Mouse (Mus musculus) heart, adult 2 months (tissue): ENCODE data around the gene Aqp3. TPM values are rescaled to one million over a fixed set of nuclear protein-coding genes. Genes with fewer than 3 reads are reported as not detected.

Source experiments
- DNase-seq, 2 experiments: peaks; one replicate each; pipeline ENCODE4 v3.0.0; 2021
- H3K27ac ChIP-seq: fragments of 200-600 bp; 2 replicates; pipeline ENCODE4 v1.8.1; 2022
- H3K27me3 ChIP-seq: fragments of 200-500 bp; 2 replicates; pipeline ENCODE4 v1.6.1; 2012; ENCODE audit warnings: mild to moderate bottlenecking, low read length, inconsistent platforms, mixed read lengths; ENCODE audit not compliant: control insufficient read depth, insufficient read depth
- H3K36me3 ChIP-seq: fragments of 200-500 bp; 2 replicates; pipeline ENCODE4 v1.6.1; 2012; ENCODE audit warnings: low read length, inconsistent platforms; ENCODE audit not compliant: control insufficient read depth, insufficient read depth
- H3K4me1 ChIP-seq: fragments of 200-500 bp; 2 replicates; pipeline ENCODE4 v1.6.1; 2011; ENCODE audit warnings: low read length; ENCODE audit not compliant: control insufficient read depth, insufficient read depth
- H3K4me3 ChIP-seq: fragments of 200-600 bp; 2 replicates; pipeline ENCODE4 v1.8.1; 2022
- H3K79me2 ChIP-seq: fragments of 200-500 bp; replicated peaks from 2 replicates; pipeline ENCODE4 v1.6.1; 2012; ENCODE audit warnings: mild to moderate bottlenecking, inconsistent platforms, low read length, moderate library complexity, mixed read lengths; ENCODE audit not compliant: control insufficient read depth, insufficient read depth
- H3K9ac ChIP-seq: fragments of 200-500 bp; 2 replicates; pipeline ENCODE4 v1.6.1; 2012; ENCODE audit warnings: low read depth, mild to moderate bottlenecking, control low read depth, inconsistent platforms, low read length, mixed read lengths
- CTCF ChIP-seq: fragments of 200-600 bp; IDR thresholded peaks from 2 replicates; pipeline ENCODE4 v1.8.1; 2022; ENCODE audit warnings: antibody characterized with exemption, mild to moderate bottlenecking, moderate library complexity
- EP300 ChIP-seq: fragments of 200-500 bp; IDR thresholded peaks from 2 replicates; pipeline ENCODE4 v1.6.1; 2011; ENCODE audit warnings: low read depth, low read length, control low read depth; ENCODE audit not compliant: insufficient read depth
- POLR2A ChIP-seq: fragments of 200-500 bp; IDR thresholded peaks from 2 replicates; pipeline ENCODE4 v1.6.1; 2011; ENCODE audit warnings: mild to moderate bottlenecking, low read depth, low read length, control low read depth; ENCODE audit not compliant: insufficient read depth
- WGBS: fragments of 180-500 bp; shearing (Covaris S2); methylation state at CpG from one replicate; pipeline ENCODE4 v1.1.7; 2018; 5-methylcytosine and 5-hydroxymethylcytosine counted together
- intact Hi-C: fragments of 180-260 bp; cut with DNase I; formaldehyde crosslinking; loops from one replicate; pipeline ENCODE4 v1.15.1; 2025
- polyA plus RNA-seq: library from polyadenylated mRNA; depleted of rRNA; stranded (reverse); fragments of >200 nt; gene quantifications from 2 replicates; pipeline ENCODE4 v1.2.3, GENCODE M21; 2012
- total RNA-seq, 2 experiments: library from RNA; stranded (reverse); gene quantifications; 2 replicates each; pipeline ENCODE4 v1.2.3; 2021

Aqp3 gene
- total and polyA plus RNA-seq, 3 experiments = 4.2 TPM; not detected in 2

DNA sequence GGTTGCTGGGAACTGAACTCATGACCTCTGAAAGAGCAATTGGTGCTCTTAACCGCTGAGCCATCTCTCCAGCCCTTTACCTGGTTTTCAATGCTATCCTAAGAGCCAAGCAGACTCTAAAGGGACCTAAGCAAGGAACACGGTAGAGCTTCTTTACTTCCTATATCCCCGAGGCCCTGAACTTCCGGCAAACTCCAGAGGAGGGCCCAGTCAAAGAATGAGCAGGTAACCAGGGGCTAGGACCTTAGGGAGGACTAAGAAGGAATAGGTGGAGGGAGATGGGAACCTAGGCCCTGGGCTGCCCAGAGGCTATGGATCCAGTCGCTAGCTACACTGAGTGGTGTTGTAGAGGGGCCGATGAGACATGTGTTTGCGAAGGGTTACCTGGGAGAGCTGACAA, 46.2 kb downstream of the Aqp3 start:
- no peak overlapping the region for H3K27ac ChIP-seq
- TF ChIP-seq CTCF (no peak), EP300 (no peak), POLR2A (no peak)
- no peaks in the 10 kb centered on the region for H3K79me2 ChIP-seq
- H3K9ac ChIP-seq = no peak overlapping the region
- no peak for DNase-seq
- no peak overlapping the region for H3K4me3 ChIP-seq
- intact Hi-C loops = loop anchor here (2.0 to 5.0 kb wide), 4 partner anchors 115 to 341 kb away; partner anchors contain the start of gene Ubap2
- WGBS = 84% methylated on average over 7 of the region's 7 CpGs
- H3K36me3 ChIP-seq = no peaks in the 10 kb centered on the region
- H3K4me1 ChIP-seq = peaks cover 6% of the 10 kb centered on the region
- no peaks in the 10 kb centered on the region for H3K27me3 ChIP-seq

DNA sequence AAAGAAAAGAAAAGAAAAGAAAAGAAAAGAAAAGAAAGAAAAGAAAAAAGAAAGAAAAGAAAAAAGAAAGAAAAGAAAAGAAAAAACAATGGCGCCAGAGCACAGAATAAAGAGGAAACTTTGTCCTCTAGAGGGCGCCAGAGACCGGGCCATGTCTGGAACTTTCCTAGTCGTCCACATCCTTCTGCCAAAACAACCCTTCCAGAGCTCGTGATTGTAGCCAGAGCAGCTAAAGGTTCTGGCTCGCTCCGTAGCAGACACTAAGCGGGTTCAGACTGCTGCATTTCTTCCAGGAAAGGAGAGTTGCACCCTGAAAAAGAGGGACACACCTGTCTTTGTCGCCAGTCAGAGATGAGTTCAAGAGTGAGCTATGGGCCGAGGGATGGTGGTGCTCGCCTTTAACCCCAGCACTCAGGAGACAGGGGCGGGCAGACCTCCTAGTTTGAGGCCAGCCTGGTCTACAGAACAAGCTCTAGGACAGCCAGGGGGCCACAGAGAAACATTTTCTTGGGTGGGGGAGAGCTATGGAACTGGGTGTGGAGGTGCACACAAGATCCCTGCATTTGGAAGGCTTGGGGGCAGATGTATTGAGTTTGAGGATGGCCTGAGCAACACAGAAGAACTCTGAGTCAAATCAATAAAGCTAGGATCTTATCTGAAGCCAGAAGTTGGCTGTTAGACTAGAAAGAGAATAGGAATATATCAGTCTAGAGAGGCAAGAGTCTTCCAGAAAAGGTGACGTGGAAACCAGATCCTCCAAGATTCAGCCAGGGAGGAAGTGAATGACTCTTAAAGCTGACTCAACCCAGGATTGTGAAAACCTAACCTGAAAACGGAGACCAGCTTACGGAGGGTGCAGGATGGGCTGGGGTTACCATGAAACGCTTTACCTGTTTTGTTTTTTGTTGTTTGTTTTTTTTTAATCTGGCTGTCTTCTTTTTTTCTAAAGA, 47.0 kb downstream of the Aqp3 start:
- no peak overlapping the region for H3K27ac ChIP-seq
- H3K79me2 ChIP-seq = no peaks in the 10 kb centered on the region
- H3K4me1 ChIP-seq = peaks cover 6% of the 10 kb centered on the region
- no peak overlapping the region; the same call in 1 of the 2 replicates for H3K4me3 ChIP-seq
- no peak overlapping the region for H3K9ac ChIP-seq
- no peaks in the 10 kb centered on the region for H3K36me3 ChIP-seq
- intact Hi-C loops = loop anchor here (1.0 to 5.0 kb wide), 5 partner anchors 68 to 341 kb away; partner anchors contain the start of gene Ubap2
- peak; percentile 79 to 86 for DNase-seq
- H3K27me3 ChIP-seq = no peaks in the 10 kb centered on the region
- no peak for TF ChIP-seq POLR2A
- TF ChIP-seq EP300 = peak; percentile 65; the same call in 1 of the 2 replicates
- TF ChIP-seq CTCF = peak; percentile 93
- WGBS = 32% methylated on average over 16 of the region's 16 CpGs

DNA sequence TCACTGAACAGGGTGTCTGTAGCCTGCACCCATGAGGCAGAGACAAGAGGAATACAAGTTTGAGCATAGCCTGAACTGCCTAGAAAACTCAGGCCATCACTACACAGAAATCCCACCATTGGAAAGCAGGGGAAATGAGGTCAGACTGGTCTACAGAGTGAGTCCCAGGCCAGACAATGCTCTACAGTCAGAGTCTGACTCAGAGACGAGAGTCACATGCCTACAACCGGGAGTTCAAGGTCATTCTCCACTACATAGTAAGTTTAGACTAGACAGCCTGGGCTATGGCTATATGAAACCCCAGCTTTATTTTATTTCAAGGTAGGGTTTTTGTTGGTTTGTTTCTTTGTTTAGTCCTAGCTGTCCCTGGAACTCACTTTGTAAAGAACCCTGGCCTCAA, 49.1 kb downstream of the Aqp3 start:
- TF ChIP-seq EP300 = no peak
- no peak for TF ChIP-seq POLR2A
- no peak for TF ChIP-seq CTCF
- intact Hi-C loops = loop anchor here (10.0 kb wide), 1 partner anchor 204 kb away; no protein-coding TSS in a partner anchor
- WGBS = 40% methylated on average over 2 of the region's 2 CpGs
- H3K27ac ChIP-seq = peak overlapping the region; percentile 93
- no peaks in the 10 kb centered on the region for H3K27me3 ChIP-seq
- H3K4me3 ChIP-seq = no peak overlapping the region
- H3K79me2 ChIP-seq = no peaks in the 10 kb centered on the region
- H3K4me1 ChIP-seq = peaks cover 5% of the 10 kb centered on the region
- DNase-seq = no peak
- no peaks in the 10 kb centered on the region for H3K36me3 ChIP-seq
- H3K9ac ChIP-seq = no peak overlapping the region

DNA sequence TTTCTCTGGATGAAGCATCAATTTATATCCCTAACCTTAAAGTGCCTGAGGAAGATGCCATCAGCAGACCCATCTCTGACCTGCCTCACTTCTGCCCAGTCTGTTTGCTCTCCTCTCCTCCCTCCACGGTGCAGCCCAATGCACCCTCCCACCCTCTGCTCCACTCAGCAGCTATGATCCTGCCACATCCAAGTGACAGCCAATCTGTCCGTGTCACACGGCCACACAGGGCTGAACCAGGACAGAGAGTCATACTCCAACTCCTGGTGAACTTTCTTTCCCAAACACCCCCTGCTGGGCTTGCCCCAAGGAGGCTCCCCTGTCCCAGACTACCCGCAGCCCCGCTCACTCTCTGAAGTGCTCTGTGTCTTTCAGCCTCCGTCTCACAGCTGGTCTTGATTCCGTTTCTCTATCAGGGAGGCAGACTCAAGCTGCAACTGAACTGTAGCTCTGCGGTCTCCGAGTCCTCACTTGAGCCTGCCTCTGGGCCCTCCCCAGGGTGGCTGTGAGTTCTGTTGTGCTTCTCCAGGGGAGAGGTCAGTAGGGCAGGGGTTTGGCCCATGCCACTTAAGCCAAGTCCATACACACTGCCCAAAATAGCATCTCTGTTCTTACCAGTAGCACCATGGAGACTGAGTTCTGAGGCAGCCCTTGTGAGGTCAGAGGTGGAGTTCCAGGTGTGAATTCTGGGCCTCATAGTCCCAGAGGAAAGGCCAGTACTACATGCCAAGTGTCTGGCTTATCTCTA, 50.3 kb downstream of the Aqp3 start, which contains the start of gene Aqp7:
TSS of gene Aqp7 (minus strand) at position 616 of the 748 bp plus-strand sequence.
- TF ChIP-seq EP300 (peak; percentile 76; the same call in 1 of the 2 replicates), POLR2A (peak; percentile 85), CTCF (peak; percentile 17; the same call in 1 of the 2 replicates)
- Histone ChIP-seq H3K9ac (peak within 1 kb of the TSS; percentile 72), H3K36me3 (no peaks in the 10 kb centered on the region), H3K4me3 (peak within 1 kb of the TSS; percentile 45), H3K4me1 (peaks cover 5% of the 10 kb centered on the region), H3K27me3 (no peaks in the 10 kb centered on the region), H3K27ac (peak within 1 kb of the TSS; percentile 93), H3K79me2 (no peaks in the 10 kb centered on the region)
- intact Hi-C loops = loop anchor here (1.0 to 10.0 kb wide), 2 partner anchors 16 to 203 kb away; no protein-coding TSS in a partner anchor
- WGBS = 20% methylated on average over 9 of the region's 9 CpGs
- DNase-seq = peak; percentile 66 to 75

DNA sequence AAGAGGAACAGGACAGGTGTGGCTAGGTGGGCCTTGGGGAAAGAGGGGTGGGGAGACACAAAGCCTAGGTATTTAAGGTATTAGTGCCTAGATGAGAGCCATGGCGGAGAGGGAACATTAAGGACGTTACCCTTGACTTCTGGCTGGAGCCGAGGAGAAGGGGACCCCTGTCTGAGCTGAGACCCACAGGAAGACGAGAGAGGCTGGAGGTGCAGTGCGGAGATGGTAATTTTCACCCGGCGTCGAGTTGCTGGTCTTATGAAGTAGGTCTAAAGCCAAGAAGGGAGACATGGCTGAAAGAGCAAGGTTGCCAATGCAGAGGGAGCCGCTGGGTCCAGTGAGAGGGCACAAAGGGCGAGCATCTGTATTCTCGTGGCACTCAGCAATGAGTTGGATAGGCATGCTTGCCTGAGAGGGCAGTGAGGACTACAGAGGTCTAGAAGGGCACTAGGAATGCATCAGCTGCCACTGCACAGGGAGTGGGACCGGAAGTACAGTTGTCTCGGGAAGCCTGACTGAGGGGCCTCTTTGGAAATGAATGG, 51.7 kb downstream of the Aqp3 start:
- no peak for TF ChIP-seq EP300
- peaks cover 8% of the 10 kb centered on the region for H3K4me1 ChIP-seq
- peak overlapping the region; percentile 72 for H3K9ac ChIP-seq
- peaks cover 3% of the 10 kb centered on the region; the same call in 1 of the 2 replicates for H3K36me3 ChIP-seq
- H3K27me3 ChIP-seq = no peaks in the 10 kb centered on the region
- H3K4me3 ChIP-seq = peak overlapping the region; percentile 45
- 71% methylated on average over 13 of the region's 13 CpGs for WGBS
- no peak for DNase-seq
- intact Hi-C loops = loop anchor here (10.0 kb wide), 1 partner anchor 202 kb away; no protein-coding TSS in a partner anchor
- peak overlapping the region; percentile 93 for H3K27ac ChIP-seq
- no peaks in the 10 kb centered on the region for H3K79me2 ChIP-seq
